Mouse (Mus musculus) left cerebral cortex, postnatal 10 days (tissue): ENCODE results near the gene Mpc1. TPM values are rescaled to one million over a fixed set of nuclear protein-coding genes. Genes with fewer than 3 reads are reported as not detected.

Experiments
- DNase-seq, 2 experiments: peaks; one replicate each; pipeline ENCODE4 v3.0.0; 2021 to 2022; ENCODE audit warnings: low spot score in 2 of 2, mixed read lengths in 1 of 2; ENCODE audit errors: extremely low spot score in 1 of 2
- intact Hi-C: fragments of 180-260 bp; cut with DNase I; formaldehyde crosslinking; loops from one replicate; pipeline ENCODE4 v1.15.1; 2025
- total RNA-seq, 2 experiments: library from RNA; stranded (reverse); gene quantifications; 2 replicates each; pipeline ENCODE4 v1.2.3; 2021

Mpc1 gene
- total RNA-seq, 2 experiments from 2014 or later, result 193 to 201 TPM

- intact Hi-C loops, result no loop called here
- DNase-seq, result no peak
These were observed 6.6 kb upstream of the Mpc1 start for GRCm38 (mm10) chr17:8276071-8276470.

- no peak for DNase-seq
- intact Hi-C loops, result no loop called here
These were observed 6.0 kb upstream of the Mpc1 start for GRCm38 (mm10) chr17:8276680-8277079.

GRCm38 (mm10) chr17:8277266-8277665, 5.4 kb upstream of the Mpc1 start:
- intact Hi-C loops, result no loop called here
- DNase-seq, result no peak

GRCm38 (mm10) chr17:8278356-8278755, 4.3 kb upstream of the Mpc1 start:
- intact Hi-C loops, result no loop called here
- DNase-seq, result no peak

GRCm38 (mm10) chr17:8283526-8284253, 986 bp downstream of the Mpc1 start:
- intact Hi-C loops, result no loop called here
- peak; percentile 94 to 98 for DNase-seq

- intact Hi-C loops, result no loop called here
- peak; percentile 20 to 70 for DNase-seq
These were observed 1.6 kb downstream of the Mpc1 start for GRCm38 (mm10) chr17:8284254-8284661.

GRCm38 (mm10) chr17:8285056-8285455, 2.4 kb downstream of the Mpc1 start:
- no peak for DNase-seq
- intact Hi-C loops, result no loop called here

GRCm38 (mm10) chr17:8286987-8287386, 4.3 kb downstream of the Mpc1 start:
- no peak for DNase-seq
- intact Hi-C loops, result no loop called here

GRCm38 (mm10) chr17:8289993-8290679, 7.4 kb downstream of the Mpc1 start:
- no peak for DNase-seq

GRCm38 (mm10) chr17:8290736-8291135, 8.0 kb downstream of the Mpc1 start:
- DNase-seq, result no peak
- intact Hi-C loops, result no loop called here

More at GRCm38 (mm10) chr17:8289993-8290679, 7.4 kb downstream of the Mpc1 start:
- intact Hi-C loops, result no loop called here

- DNase-seq, result no peak
- intact Hi-C loops, result no loop called here
These were observed 13.1 kb downstream of the Mpc1 start for GRCm38 (mm10) chr17:8295825-8296224.

GRCm38 (mm10) chr17:8296313-8296844, 13.7 kb downstream of the Mpc1 start:
- no peak for DNase-seq
- intact Hi-C loops, result no loop called here

GRCm38 (mm10) chr17:8297746-8298145, 15.0 kb downstream of the Mpc1 start:
- intact Hi-C loops, result no loop called here
- no peak for DNase-seq

GRCm38 (mm10) chr17:8298281-8298680, 15.6 kb downstream of the Mpc1 start:
- intact Hi-C loops, result no loop called here

GRCm38 (mm10) chr17:8299524-8299923, 16.8 kb downstream of the Mpc1 start:
- DNase-seq, result no peak
- intact Hi-C loops, result no loop called here

More at GRCm38 (mm10) chr17:8298281-8298680, 15.6 kb downstream of the Mpc1 start:
- DNase-seq, result no peak

GRCm38 (mm10) chr17:8301515-8301914, 18.8 kb downstream of the Mpc1 start:
- no peak for DNase-seq
- intact Hi-C loops, result loop anchor here (5.0 kb wide), 1 partner anchor 119 kb away; no protein-coding TSS in a partner anchor

GRCm38 (mm10) chr17:8302772-8303438, 20.2 kb downstream of the Mpc1 start:
- DNase-seq, result no peak
- intact Hi-C loops, result loop anchor here (5.0 kb wide), 1 partner anchor 121 kb away; no protein-coding TSS in a partner anchor

GRCm38 (mm10) chr17:8303671-8304070, 21.0 kb downstream of the Mpc1 start:
- DNase-seq, result no peak
- intact Hi-C loops, result loop anchor here (5.0 kb wide), 1 partner anchor 121 kb away; no protein-coding TSS in a partner anchor

GRCm38 (mm10) chr17:8305801-8306200, 23.1 kb downstream of the Mpc1 start:
- DNase-seq, result no peak
- intact Hi-C loops, result no loop called here
